Mouse (Mus musculus) forelimb bud, embryonic 11.5 days (tissue): ENCODE results near the gene 9030612E09Rik.

Experiments used
- DNase-seq: peaks from one replicate; pipeline ENCODE4 v3.0.0-alpha.2; 2012; ENCODE audit warnings: low read depth, low spot score

9030612E09Rik gene

DNA sequence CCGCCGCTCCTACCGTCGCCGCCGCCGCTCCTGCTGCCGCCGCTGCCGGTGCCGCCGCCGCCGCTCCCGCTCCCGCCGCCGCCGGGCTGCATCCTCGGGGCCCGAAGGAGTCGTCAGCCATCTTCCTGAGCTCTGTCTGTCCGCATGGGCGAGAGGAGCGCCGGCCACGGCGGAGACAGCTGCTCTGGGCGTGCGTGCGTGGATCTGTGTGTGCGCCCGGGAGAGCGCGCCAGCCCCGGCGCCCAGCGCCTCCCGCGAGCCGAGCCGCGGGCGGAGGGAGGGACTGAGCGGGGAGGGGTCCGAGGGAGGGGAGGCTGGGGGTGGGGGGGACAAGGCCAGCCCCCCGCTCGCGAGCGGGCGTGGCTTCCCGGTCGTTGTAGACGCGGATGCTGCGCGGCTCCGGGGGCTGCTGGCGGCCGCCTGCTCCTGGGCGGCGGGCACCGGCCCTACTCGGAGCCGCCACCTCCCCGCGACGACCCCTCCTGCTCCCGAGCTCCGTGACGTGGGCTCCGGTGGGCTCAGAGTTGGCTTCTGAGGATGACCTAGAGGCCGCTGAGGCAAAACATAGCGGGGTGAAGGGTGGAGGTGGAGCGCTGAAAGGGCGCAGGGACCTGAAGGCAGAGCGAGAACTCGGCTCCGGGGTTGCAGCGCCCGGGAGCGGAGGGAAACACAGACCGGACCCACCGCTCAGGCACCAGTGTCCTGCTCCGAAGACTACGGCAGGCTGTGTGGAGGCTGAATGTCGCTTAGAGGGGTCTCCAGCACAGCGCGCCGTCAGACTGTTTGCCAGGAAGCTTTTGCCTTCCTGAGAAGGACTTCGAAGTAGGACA, at the start of gene 9030612E09Rik, which contains the start of gene Sobp:
9030612E09Rik (plus strand) TSS at position 379 of the 830 bp plus-strand sequence.
Sobp (minus strand) TSS at position 205 of the 830 bp plus-strand sequence.
- peak; percentile 63 for DNase-seq

DNA sequence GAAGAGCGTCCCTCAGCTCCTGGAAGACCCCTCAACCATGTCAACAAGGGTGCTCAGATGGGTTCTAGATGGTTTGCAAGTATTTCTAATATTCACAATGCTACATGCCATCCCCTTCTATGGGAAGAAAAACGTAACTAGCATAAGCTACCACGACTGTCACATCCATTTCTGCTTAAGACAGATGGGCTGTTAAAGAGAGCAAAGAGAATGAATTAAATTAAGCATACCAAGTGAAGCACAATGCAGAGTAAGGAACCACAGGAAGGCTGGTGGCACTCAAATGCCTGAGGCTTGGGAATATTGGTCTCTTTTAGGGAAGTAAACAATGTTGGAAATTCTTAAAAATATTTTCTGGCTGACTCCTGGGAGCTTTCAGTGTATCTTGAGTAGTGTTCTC, 45.8 kb upstream of the 9030612E09Rik start:
- no peak for DNase-seq

DNA sequence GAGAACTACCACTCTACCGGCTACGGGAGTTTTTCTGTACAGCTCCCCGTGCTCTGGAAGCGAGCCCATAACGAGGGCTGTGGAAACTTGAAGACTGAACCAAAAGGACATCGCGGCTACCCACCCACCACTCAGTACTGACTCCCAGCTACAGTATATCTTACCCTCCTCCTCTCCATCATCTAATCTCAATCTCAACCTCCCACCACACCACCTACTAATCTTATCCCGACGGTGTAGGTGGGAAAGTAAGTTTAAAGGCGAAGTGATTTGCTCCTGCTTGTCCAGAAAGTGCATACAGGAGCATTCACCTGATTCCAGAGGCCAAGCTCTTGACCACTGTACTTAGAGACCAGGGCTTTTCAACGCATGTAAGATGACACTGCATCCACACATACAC, 40.5 kb upstream of the 9030612E09Rik start:
- DNase-seq, result no peak

DNA sequence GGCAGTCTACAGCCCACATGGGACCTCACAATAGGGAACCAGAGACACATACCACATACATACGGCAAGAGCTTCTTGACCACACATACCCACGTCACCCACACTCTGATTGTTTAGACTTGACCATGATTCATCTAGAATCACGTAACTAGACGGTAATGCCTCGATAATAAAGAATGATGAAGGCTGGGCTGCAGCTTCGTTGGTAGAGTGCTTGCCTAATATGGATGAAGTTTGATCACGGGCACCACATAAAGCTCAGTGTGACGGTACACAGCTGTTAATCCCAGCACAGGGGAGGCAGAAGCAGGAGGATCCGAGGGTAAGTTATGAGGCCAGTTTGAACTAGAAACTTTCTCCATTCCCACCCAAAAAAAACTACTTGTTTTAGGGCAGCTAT, 31.3 kb upstream of the 9030612E09Rik start:
- DNase-seq, result no peak

DNA sequence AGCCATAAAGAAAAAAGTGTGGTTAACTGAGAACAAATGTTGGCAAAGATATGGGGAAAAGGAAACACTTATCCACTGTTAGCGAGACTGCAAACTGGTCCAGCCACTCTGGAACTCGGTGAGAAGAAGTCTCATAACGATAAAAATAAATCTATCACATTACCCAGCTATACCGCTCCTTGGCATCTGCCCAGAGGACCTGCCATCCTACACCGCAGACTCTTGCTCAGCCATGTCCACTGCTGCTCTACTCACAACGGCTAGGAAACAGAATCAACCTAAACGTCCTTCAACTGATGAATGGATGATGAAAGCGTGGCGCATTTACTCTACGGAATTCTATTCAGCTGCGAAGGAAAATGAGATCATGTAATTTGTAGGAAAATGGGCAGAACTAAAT, 26.0 kb upstream of the 9030612E09Rik start:
- DNase-seq, result no peak

DNA sequence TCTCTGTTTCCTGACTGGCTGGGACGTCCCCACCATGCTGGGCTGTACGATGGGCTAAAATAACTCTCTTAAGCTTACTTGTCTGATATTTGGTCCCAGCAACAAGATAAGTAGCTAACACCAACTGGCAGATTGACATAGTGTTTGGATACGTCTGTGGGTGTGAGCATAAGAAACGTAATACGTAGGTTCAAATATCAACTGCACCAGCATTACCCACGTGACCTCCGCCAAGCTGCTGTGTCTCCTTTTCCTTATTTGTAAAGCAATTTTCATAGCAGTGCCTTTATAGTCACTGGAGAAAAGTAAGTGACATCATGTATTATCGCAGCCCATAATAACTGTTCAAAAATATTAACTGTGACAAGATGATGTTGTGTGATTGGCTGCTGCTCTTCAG, 21.9 kb upstream of the 9030612E09Rik start:
- DNase-seq, result no peak

DNA sequence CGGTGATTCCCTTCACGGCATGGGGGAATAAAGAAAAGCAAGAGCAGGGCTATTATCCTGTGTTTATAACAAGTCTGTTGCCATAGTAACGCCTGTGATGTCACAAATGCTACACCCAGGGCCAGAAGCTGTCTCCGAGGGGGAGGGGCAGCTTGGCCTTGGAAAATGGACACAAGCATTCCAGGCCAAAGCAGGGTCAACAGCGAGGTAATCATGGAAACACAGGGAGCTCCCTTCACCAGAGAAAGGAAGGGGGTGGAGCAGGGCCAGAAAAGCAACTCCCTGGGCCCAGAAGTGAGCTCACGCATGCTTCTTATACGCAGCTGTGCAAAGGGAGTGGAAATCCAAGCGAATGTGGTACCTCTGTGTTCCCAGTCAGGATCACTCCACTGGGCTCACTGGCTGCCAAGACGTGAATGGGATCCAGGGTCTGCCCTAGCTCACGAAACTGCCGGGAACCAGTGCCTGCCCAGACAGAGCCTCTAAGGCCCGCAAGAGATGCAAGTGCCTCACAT, 19.4 kb upstream of the 9030612E09Rik start:
- peak; percentile 79 for DNase-seq

DNA sequence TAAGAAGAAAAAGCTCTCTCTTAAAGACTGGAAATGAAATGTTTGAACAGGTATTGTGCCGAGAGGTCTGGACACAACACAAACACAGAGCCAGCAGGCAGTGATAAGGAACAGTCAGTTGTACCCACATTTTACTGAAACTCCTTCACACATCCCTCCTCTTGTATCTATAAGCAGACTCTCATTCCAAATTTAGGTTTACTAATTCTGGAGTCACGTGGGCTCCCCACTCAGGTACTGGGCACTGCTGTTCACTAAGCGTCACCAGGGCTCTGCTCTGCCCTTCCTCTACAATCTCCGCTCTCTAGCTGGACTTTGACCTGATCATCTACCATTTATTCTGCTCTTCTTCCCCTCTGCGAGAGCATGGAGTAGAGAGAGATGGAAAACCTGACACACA, 15.6 kb upstream of the 9030612E09Rik start:
- no peak for DNase-seq

DNA sequence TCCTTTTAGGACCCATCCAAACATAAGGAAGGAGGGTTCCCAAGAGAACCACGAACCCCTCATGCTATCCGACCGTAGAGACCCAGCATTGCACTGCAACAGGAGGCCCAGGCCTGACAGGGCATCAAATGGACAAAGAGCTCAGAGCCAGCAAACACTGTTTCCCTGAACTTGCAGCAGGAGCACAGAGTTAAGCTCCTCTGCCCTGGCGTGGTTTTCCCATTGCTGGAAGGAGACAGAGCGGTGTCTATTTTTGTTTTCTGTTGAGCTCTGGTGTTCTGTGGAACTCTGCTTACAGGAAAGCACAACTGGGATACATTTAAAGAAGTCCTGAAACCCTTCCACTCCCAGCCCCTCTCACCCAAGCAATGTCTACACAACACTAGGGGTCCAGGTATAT, 15.2 kb upstream of the 9030612E09Rik start:
- no peak for DNase-seq

DNA sequence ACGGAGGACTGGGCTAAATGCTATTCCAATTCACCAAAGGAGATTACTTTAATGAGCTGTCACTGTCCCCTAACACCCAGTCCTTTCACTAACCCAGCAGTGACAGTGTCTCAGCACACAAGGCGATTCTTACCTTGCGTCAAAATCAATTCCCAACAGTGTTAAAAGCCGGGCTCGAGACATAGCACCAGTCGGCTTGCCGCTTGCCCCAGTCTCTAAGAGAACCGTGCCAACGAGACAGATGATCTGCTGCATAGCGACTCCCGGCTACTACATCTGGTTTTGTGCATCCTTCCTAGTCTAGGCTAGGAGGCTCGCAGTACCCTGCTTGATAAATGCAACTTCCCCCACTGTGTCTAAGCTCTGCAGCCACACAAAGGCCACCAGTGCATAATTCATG, 12.2 kb upstream of the 9030612E09Rik start:
- DNase-seq, result no peak

DNA sequence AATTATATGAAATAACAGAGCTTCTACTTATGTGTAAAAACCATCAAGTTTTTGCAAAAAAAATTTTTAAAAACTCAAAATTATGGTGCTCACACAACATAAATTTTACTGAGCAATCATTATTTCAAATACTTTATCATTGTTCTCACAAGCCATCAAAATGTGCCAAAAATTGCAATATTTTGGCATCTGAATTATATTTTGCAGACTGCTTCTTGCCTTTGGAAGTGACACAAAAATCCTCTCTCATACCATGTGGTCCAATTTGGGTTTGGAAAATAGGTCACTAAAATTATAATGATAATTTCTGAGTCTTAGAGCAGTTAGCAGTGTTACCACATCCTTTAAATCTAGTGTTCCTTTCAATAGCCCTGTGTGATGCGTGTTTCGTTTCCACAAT, 10.1 kb upstream of the 9030612E09Rik start:
- no peak for DNase-seq

DNA sequence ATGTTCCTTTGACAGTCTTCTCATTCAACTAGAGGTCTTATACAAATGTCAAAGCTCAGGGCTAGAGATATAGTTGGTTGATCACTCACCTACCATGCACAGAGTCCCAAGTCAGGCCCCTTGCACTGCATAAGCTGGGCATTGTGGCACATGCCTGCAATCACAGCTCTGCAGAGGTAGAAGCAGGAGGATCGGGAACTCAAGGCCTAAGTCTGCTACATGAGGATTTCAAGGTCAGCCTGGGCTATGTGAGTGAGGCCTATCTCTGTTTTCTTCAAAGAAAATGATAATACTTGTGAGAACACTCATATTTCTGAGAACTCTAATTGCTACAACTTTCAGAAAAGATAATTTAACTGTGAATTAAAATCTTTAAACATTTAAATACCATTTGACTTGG, 8.4 kb upstream of the 9030612E09Rik start:
- no peak for DNase-seq

DNA sequence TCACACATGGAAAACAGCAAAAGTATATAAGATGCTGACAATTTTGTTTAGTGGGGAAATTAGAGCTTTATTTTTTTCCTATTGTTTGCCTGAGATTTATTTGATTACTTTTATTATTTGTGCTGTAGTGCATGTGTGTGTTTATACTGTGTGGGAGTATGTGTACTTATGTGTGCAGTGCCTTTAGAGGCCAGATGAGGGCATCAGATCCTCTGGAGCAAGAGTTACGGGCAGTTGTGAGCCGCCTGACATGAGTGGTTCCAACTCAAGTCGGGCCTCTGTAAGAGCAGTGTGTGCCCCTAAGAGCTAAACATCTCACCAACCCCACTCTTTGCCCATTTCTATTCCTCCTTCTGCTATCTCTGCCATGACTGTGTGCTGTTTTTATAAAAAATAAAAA, 7.7 kb upstream of the 9030612E09Rik start:
- DNase-seq, result no peak

DNA sequence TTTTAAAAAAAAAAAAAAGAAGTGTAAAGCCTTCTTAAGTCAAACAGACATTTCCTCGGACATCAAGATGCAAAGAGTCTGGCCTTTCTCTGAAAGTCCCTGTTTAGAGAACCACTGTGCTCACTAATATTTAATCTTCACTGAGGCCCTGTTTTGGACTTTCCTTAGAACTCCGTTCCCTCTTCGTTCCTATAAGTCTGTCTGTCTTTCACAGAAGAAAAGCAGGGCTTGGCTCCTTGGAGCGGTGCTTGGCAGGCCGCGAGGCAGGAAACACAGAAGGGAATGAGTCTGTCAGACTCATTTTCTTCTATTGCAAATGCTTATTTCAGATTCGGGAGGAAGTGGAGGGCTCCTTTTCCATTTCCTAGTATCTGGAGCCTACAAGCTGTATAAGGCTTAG, 5.7 kb upstream of the 9030612E09Rik start:
- DNase-seq, result no peak

DNA sequence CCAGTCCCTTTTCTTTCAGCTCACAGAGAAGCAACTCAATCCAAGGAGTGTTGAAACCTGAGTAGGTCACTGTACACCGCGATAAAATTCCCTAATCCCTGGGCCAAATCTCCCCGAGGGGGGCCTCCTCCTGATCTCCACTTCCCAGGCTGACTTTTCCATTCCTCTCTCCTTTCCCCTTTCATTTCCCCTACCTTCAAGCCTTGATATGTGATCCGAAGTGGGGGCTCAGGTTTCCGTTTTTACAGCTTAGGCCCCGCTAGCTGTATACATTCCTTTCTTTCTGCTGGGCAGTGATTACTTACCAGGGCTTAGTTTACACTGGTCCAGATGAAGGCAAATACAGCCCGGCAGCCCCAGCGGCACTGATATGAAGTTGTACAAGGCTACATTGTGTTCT, 3.4 kb upstream of the 9030612E09Rik start:
- DNase-seq, result peak; percentile 85

DNA sequence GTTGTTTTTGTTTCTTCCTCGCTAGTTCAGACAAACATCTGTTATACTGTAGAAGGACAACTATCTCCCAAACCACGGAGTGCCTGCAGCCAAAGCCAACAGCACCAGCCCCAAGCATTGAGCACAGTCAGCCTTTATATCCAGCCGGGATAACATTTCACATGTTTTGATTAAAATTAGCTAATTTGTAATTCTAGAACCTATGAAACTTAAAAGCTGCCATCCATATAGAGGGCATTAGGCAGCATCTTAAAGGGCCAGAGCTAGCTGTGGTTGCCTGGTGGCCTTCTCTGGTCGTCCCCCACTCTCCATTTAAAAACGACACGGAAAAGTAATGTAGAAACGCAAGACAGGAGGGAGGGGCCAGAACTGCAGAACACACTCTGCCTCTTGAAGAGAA, 2.4 kb upstream of the 9030612E09Rik start:
- DNase-seq, result no peak

DNA sequence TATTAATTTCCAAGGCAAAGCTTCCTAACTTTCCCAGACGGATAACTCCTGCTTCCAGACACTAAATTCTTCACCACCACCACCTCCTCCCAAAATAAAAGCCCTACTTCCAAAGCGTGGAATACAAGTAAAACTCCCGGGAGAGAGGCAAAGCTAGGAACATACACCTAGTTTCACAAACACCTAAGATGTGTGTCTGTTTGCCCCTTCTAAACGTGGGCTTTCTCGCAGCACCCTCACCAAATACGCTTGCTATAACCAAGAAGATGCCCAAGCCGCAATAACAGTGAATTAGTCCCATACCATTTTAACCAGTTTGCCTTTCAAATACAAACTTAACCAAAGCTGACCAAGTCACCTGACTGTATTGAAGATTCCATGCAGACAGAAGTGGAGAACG, 1.9 kb upstream of the 9030612E09Rik start:
- DNase-seq, result no peak

DNA sequence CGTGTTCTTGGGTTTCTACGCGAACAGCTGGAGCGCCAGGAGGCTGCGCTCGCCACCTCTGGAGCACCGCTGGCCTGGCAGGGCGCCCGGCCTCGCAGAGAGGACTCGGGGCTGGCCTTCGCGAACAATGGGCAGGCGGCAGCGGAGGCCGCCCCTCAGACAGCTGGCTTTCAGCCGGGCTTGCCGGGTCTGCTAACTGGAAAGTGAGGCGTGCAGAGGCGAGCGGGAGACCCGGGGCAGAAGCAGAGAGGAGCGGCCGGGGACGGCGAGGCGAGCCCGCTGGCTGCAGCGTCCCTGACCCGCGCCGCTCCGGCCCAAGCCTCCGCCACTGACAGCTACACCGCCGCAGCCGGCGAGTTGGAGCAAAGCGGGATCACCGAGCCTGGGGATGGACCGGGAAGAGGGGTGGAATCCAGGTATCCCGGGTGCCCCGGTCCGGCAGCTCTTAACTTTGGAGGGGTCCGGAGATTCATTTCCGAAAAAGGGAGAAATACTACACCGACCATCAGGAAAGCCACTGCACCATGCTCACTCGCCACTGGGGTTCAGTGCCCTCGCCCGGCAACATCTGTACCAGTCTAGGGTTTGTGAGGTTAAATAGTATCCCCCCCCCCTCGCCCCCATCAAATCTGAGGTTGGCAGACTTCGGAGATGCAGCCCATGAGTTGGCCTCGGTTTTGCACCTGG, 1.2 kb upstream of the 9030612E09Rik start:
- DNase-seq, result peak; percentile 49

DNA sequence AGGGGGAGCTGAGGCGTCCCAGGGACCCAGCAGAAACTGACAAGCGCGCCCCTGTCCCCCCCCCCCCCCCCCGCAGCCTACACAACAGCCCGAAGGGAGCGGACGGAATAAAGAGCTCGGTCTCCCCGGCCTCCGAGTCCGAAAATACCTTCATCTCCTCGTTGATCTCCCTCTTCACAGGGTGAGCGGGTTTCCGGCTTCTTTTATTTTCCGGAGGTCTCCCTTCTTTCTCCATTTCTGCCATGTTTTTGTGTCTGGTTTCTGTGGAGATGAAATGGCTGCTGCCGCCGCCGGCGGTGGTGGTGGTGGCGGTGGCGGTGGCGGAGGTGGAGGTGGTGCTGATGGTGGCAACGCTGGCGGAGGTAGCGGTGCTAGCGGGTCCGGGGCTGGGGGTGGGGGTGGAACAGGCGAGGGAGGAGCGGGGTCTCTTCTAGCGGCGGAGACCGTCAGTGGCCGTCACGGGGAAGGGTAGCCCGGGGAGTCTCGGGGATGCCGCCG, 627 bp upstream of the 9030612E09Rik start:
- no peak for DNase-seq

DNA sequence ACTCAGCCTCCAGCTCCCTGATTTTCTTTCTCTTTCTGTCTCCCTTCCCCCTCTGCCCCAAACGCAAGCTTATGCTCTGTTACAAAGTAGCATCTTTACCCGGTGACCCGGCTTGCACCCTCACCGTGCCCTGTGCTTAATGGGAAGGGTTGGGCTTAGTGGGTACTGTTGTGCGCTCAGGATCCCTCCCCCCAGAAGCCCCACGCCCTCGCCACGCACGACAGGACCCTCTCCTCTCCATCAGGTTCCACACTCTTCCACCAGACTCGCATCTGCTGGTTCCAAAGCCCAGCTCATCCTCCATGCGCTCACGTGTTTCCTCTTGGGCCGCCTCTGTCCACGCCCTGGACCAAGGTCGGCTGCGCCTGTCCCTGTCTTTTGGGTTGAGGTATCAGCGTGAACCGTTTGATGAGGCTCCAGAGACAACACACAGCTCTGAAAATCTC, 675 bp downstream of the 9030612E09Rik start:
- no peak for DNase-seq

DNA sequence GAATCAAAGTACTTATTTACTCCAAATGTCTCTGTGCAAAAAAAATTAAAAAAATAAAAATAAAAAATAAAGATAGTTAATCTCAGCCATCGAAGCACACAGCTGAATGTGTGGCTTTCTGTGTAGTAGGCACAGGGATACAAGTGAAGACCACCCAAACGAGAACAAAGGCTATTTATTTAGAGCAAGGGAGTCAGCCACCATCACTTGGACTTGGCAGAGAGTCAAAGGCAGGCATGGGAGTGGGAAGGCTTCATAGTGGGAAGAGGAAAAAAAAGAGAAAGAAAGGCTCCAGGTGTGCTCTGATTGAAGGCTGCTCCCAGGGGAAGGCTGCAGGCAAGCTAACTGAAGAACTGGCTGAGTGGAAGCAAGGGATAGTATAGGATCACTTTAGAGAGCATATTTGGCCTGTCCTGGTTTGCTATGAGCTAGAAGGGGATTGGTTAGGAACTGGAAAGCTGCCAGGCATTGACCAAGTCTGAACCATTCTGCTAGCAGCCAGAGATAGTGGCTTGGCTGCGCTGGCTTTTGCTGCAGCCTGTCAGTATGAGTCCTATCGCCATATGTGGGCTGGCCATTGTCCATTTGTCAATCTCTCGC, 5.9 kb downstream of the 9030612E09Rik start:
- no peak for DNase-seq

DNA sequence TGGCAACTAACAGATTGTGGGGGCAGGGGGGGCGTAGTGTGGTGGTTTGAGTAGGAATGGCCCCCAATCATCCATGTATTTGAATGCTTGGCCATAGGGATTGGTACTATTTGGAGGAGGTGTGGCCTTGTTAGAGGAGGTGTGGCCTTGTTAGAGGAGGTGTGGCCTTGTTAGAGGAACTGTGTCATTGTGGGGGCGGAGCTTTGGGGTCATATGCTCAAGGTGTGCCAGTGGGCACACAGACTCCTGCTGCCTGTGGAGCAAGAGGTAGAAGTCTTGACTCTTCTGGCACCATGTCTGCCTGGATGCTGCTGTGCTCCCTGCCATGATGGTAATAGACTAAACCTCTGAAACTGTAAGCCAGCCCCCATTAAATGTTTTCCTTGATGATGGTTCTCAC, 25.7 kb downstream of the 9030612E09Rik start:
- no peak for DNase-seq
